Mouse (Mus musculus): ENCODE results near the gene Trappc1. TPM values are rescaled to one million over a fixed set of nuclear protein-coding genes. Genes with fewer than 3 reads are reported as not detected.
A peak's percentile ranks its signal among the peaks of the same experiment; 100 is the strongest.

Trappc1 gene
- total and polyA plus RNA-seq, 3 experiments: 10.1 to 139 (median 127) TPM

DNA sequence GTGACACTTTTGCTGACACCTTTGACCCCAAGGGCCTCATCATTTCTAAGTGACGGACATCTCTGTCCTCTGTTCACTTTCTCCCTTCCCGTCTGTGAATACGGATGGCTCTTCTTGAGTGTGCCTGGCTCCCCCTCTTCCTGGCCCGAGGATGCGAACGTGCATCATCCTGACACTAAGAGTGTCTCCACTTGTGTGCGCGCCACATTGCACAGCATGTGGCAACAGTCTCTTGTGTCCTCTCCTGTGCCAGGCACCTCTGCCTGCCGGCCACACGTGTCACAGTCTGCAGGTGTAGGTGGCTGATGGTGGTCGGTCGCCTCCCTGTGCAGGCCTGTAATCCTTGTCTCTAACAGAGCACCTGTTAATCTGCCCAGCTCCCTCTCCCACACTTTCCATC is 47.8 kb downstream of the Trappc1 start:
- Histone ChIP-seq H3K4me1 (ENCODE audit: insufficient read depth, low read depth, low read length) (peaks cover 62% of the 10 kb centered on the region), H3K9me3 (replicated peaks) (no peaks in the 10 kb centered on the region), H3K4me3 (ENCODE audit: low read depth, low read length) (peak overlapping the region; percentile 66; the same call in 1 of the 2 replicates), H3K36me3 (replicated peaks) (peaks cover 15% of the 10 kb centered on the region), H3K27me3 (ENCODE audit: insufficient read depth, low read length) (no peaks in the 10 kb centered on the region)
- ATAC-seq (ENCODE audit: extremely low read depth, insufficient number of reproducible peaks, low FRiP score, poor library complexity, severe bottlenecking): no peak
- no peak for DNase-seq (ENCODE audit: low spot score)
- TF ChIP-seq GATA2 (IDR thresholded peaks at IDR 0.05; ENCODE audit: borderline replicate concordance, low read depth, low read length) (no peak), GATA1 (IDR thresholded peaks at IDR 0.05; ENCODE audit: borderline replicate concordance, low read length) (no peak), TAL1 (conservative IDR thresholded peaks at IDR 0.05; ENCODE audit: low read depth, low read length) (no peak), CTCF (IDR thresholded peaks at IDR 0.05; ENCODE audit: low read depth, low read length) (no peak), POLR2AphosphoS5 (IDR thresholded peaks at IDR 0.05; ENCODE audit: insufficient replicate concordance, low read depth, low read length) (no peak)

DNA sequence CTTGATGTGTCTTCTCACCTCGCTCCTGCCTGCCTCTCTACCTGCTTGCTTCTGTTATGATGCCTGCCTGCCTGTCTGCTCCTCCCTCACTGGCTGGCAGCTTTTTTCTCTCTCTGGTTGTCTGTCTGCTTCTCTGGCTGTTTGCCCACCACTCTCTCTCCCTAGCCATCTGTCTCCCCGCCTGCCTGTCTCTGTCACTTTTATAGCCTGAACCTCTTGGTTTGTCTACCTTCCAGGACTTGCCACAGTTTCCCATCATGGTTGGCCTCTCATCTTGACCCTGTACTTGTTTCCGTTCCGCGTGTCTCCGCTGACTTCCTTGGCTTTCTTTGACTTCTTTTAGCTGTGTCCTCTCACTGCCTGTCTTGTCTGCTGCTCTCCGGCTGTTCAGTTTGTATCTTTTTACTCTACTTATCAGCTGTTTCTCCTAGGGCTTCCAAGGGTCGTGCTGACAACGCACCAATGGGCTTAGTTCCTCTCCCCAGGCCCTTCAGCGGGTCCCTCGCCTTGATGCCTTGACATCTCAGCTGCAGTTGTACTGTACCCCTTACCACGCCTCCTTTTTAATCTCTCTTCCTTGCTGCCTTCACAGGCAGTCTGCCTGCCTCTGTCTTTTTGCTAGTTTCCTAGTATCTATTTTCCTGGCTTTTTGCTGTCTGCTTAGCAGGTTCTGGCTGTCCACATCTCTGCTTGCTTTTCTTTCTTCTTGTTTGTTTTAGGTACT is 48.4 kb downstream of the Trappc1 start:
- ATAC-seq (ENCODE audit: extremely low read depth, insufficient number of reproducible peaks, low FRiP score, poor library complexity, severe bottlenecking): no peak
- Histone ChIP-seq H3K4me3 (ENCODE audit: low read depth, low read length) (peak overlapping the region; percentile 66; the same call in 1 of the 2 replicates), H3K4me1 (ENCODE audit: insufficient read depth, low read depth, low read length) (peaks cover 57% of the 10 kb centered on the region), H3K36me3 (replicated peaks) (peaks cover 21% of the 10 kb centered on the region), H3K27me3 (ENCODE audit: insufficient read depth, low read length) (no peaks in the 10 kb centered on the region), H3K9me3 (replicated peaks) (no peaks in the 10 kb centered on the region)
- no peak for TF ChIP-seq GATA1 (IDR thresholded peaks at IDR 0.05; ENCODE audit: borderline replicate concordance, low read length)
- TF ChIP-seq TAL1 (conservative IDR thresholded peaks at IDR 0.05; ENCODE audit: low read depth, low read length): no peak
- TF ChIP-seq POLR2AphosphoS5 (IDR thresholded peaks at IDR 0.05; ENCODE audit: insufficient replicate concordance, low read depth, low read length): no peak
- no peak for TF ChIP-seq GATA2 (IDR thresholded peaks at IDR 0.05; ENCODE audit: borderline replicate concordance, low read depth, low read length)
- TF ChIP-seq CTCF (IDR thresholded peaks at IDR 0.05; ENCODE audit: low read depth, low read length): no peak
- DNase-seq (ENCODE audit: low spot score): no peak

DNA sequence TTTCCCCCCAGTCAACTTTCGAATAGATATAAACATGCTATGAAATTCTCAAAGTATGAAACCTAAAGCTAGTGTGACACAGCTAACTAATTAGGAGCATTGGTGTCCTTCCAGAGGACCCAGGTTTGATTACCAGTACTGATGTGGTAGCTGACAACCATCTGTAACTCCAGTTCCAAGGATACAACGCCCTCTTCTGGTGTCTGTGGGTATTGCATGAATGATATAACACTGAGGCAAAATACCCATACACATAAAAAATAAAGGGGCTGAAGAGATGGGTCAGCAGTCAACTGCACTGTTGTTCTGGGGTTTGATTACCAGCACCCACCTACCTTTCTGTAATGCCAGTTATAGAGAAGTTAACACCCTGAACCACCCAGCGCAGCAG is 49.0 kb downstream of the Trappc1 start:
- Histone ChIP-seq H3K4me1 (ENCODE audit: insufficient read depth, low read depth, low read length) (peaks cover 53% of the 10 kb centered on the region), H3K27me3 (ENCODE audit: insufficient read depth, low read length) (no peaks in the 10 kb centered on the region), H3K9me3 (replicated peaks) (no peaks in the 10 kb centered on the region), H3K36me3 (replicated peaks) (peaks cover 26% of the 10 kb centered on the region), H3K4me3 (ENCODE audit: low read depth, low read length) (peak overlapping the region; percentile 69)
- no peak for TF ChIP-seq GATA2 (IDR thresholded peaks at IDR 0.05; ENCODE audit: borderline replicate concordance, low read depth, low read length)
- no peak for TF ChIP-seq POLR2AphosphoS5 (IDR thresholded peaks at IDR 0.05; ENCODE audit: insufficient replicate concordance, low read depth, low read length)
- peak; percentile 39; the same call in 1 of the 2 replicates for TF ChIP-seq CTCF (IDR thresholded peaks at IDR 0.05; ENCODE audit: low read depth, low read length)
- no peak for TF ChIP-seq TAL1 (conservative IDR thresholded peaks at IDR 0.05; ENCODE audit: low read depth, low read length)
- TF ChIP-seq GATA1 (IDR thresholded peaks at IDR 0.05; ENCODE audit: borderline replicate concordance, low read length): no peak
- ATAC-seq (ENCODE audit: extremely low read depth, insufficient number of reproducible peaks, low FRiP score, poor library complexity, severe bottlenecking) (no peak), DNase-seq (ENCODE audit: low spot score) (no peak)

DNA sequence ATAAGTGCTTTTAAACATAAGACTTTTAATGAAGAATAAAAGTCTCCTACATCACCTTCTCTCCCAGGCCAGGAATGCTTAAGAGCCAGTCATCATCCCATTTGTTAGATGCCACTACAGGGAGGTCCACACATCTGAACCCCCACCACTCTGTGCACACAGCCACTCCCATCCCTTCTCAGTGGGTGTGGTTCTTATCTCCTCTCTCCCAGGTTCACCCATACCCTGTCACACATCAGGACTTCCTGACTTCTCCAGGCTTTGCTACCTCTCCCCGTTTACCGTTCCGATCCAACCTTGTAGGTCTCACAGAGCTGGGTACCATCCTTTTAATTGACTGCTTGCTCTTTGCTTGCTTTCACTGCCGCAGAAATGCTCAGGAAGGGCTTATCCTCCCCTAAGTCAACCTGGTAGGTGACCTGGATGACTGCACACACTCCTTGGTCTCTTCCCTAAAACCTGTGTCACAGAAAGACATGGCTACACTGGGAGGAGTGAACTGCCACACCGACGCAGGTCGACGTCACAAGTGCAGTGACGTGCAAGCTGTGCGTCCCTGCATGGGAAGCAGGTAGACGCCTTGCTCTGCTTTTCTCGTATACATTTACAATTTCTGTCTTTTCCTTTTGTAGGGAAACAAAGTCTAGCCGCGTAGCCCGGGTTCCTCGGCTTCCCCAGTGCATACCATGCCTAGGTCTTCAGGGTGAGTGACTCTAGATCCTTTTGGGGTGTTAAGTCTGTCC is 49.6 kb downstream of the Trappc1 start:
- H3K4me1 ChIP-seq (ENCODE audit: insufficient read depth, low read depth, low read length): peaks cover 48% of the 10 kb centered on the region
- peak; percentile 40 for DNase-seq (ENCODE audit: low spot score)
- H3K36me3 ChIP-seq (replicated peaks): peaks cover 30% of the 10 kb centered on the region
- H3K4me3 ChIP-seq (ENCODE audit: low read depth, low read length): peak overlapping the region; percentile 69
- H3K9me3 ChIP-seq (replicated peaks): no peaks in the 10 kb centered on the region
- no peaks in the 10 kb centered on the region for H3K27me3 ChIP-seq (ENCODE audit: insufficient read depth, low read length)
- peak; percentile 47 for ATAC-seq (ENCODE audit: extremely low read depth, insufficient number of reproducible peaks, low FRiP score, poor library complexity, severe bottlenecking)
- TF ChIP-seq GATA1 (IDR thresholded peaks at IDR 0.05; ENCODE audit: borderline replicate concordance, low read length) (no peak), GATA2 (IDR thresholded peaks at IDR 0.05; ENCODE audit: borderline replicate concordance, low read depth, low read length) (no peak), TAL1 (conservative IDR thresholded peaks at IDR 0.05; ENCODE audit: low read depth, low read length) (peak; percentile 36; the same call in 1 of the 2 replicates)

Other genes starting within 250 kb of the Trappc1 start
- 98.4 and 104 TPM in 2 replicates for gene Vamp2, start 235.5 kb upstream of the Trappc1 start, total RNA-seq (2014; fragmentation: Nextera tagmentation)
- gene Vamp2, start 235.5 kb upstream of the Trappc1 start, total RNA-seq (2017): 4.4 and 5.8 TPM in 2 replicates
- gene Vamp2, start 235.5 kb upstream of the Trappc1 start, polyA plus RNA-seq (2012): 31.8 and 32.8 TPM in 2 replicates
- 55.2 and 55.5 TPM in 2 replicates for gene Per1, start 228.8 kb upstream of the Trappc1 start, total RNA-seq (2014; fragmentation: Nextera tagmentation)
- gene Per1, start 228.8 kb upstream of the Trappc1 start, total RNA-seq (2017): 8.9 TPM in 2 replicates
- gene Per1, start 228.8 kb upstream of the Trappc1 start, polyA plus RNA-seq (2012): 40.6 TPM in 2 replicates
- 0.53 TPM in 1 of 2 replicates, not detected in the other for gene Hes7, start 203.6 kb upstream of the Trappc1 start, total RNA-seq (2014; fragmentation: Nextera tagmentation)
- gene Hes7, start 203.6 kb upstream of the Trappc1 start, total RNA-seq (2017): 0.22 TPM in 1 of 2 replicates, not detected in the other
- 1.2 and 2.0 TPM in 2 replicates for gene Hes7, start 203.6 kb upstream of the Trappc1 start, polyA plus RNA-seq (2012)
- gene 9130213A22Rik, start 201.4 kb upstream of the Trappc1 start, total RNA-seq (2014; fragmentation: Nextera tagmentation): 1.4 TPM in 2 replicates
- 0.17 and 0.82 TPM in 2 replicates for gene 9130213A22Rik, start 201.4 kb upstream of the Trappc1 start, total RNA-seq (2017)
- gene 9130213A22Rik, start 201.4 kb upstream of the Trappc1 start, polyA plus RNA-seq (2012): 0.10 and 0.25 TPM in 2 replicates
- 1.3 TPM in 1 of 2 replicates, not detected in the other for gene Aloxe3, start 198.1 kb upstream of the Trappc1 start, total RNA-seq (2014; fragmentation: Nextera tagmentation)
- 0.16 TPM in 1 of 2 replicates, not detected in the other for gene Aloxe3, start 198.1 kb upstream of the Trappc1 start, total RNA-seq (2017)
- 0.01 TPM in 1 of 2 replicates, not detected in the other for gene Aloxe3, start 198.1 kb upstream of the Trappc1 start, polyA plus RNA-seq (2012)
- not detected in 2 replicates for gene Alox12b, start 167.0 kb upstream of the Trappc1 start, total RNA-seq (2014; fragmentation: Nextera tagmentation)
- not detected in 2 replicates for gene Alox12b, start 167.0 kb upstream of the Trappc1 start, total RNA-seq (2017)
- not detected in 2 replicates for gene Alox12b, start 167.0 kb upstream of the Trappc1 start, polyA plus RNA-seq (2012)
- gene Alox8, start 126.1 kb upstream of the Trappc1 start, total RNA-seq (2014; fragmentation: Nextera tagmentation): not detected in 2 replicates
- gene Alox8, start 126.1 kb upstream of the Trappc1 start, total RNA-seq (2017): 0.06 and 0.49 TPM in 2 replicates
- gene Alox8, start 126.1 kb upstream of the Trappc1 start, polyA plus RNA-seq (2012): not detected in 2 replicates
- gene Gucy2e, start 86.9 kb upstream of the Trappc1 start, total RNA-seq (2014; fragmentation: Nextera tagmentation): not detected in 2 replicates
- gene Gucy2e, start 86.9 kb upstream of the Trappc1 start, total RNA-seq (2017): 0.05 and 0.06 TPM in 2 replicates
- not detected in 2 replicates for gene Gucy2e, start 86.9 kb upstream of the Trappc1 start, polyA plus RNA-seq (2012)
- gene Cntrob, start 205 bp upstream of the Trappc1 start, total RNA-seq (2014; fragmentation: Nextera tagmentation): 30.3 and 42.0 TPM in 2 replicates
- gene Cntrob, start 205 bp upstream of the Trappc1 start, total RNA-seq (2017): 19.2 and 26.0 TPM in 2 replicates
- 30.8 and 35.4 TPM in 2 replicates for gene Cntrob, start 205 bp upstream of the Trappc1 start, polyA plus RNA-seq (2012)
- 0.58 and 1.2 TPM in 2 replicates for gene Kcnab3, start 2.3 kb downstream of the Trappc1 start, total RNA-seq (2014; fragmentation: Nextera tagmentation)
- gene Kcnab3, start 2.3 kb downstream of the Trappc1 start, total RNA-seq (2017): 0.60 and 0.64 TPM in 2 replicates
- gene Kcnab3, start 2.3 kb downstream of the Trappc1 start, polyA plus RNA-seq (2012): 0.27 and 0.33 TPM in 2 replicates
- not detected in 2 replicates for gene Rnf227, start 16.5 kb downstream of the Trappc1 start, total RNA-seq (2014; fragmentation: Nextera tagmentation)
- gene Rnf227, start 16.5 kb downstream of the Trappc1 start, total RNA-seq (2017): 0.06 and 0.11 TPM in 2 replicates
- not detected in 2 replicates for gene Rnf227, start 16.5 kb downstream of the Trappc1 start, polyA plus RNA-seq (2012)
- 120 TPM in 2 replicates for gene Chd3, start 45.4 kb downstream of the Trappc1 start, total RNA-seq (2014; fragmentation: Nextera tagmentation)
- gene Chd3, start 45.4 kb downstream of the Trappc1 start, total RNA-seq (2017): 55.6 and 71.0 TPM in 2 replicates
- gene Chd3, start 45.4 kb downstream of the Trappc1 start, polyA plus RNA-seq (2012): 183 and 212 TPM in 2 replicates
- gene Naa38, start 71.5 kb downstream of the Trappc1 start, total RNA-seq (2014; fragmentation: Nextera tagmentation): 96.2 and 98.4 TPM in 2 replicates
- 171 and 204 TPM in 2 replicates for gene Naa38, start 71.5 kb downstream of the Trappc1 start, total RNA-seq (2017)
- gene Naa38, start 71.5 kb downstream of the Trappc1 start, polyA plus RNA-seq (2012): 104 and 107 TPM in 2 replicates
- gene Cyb5d1, start 71.7 kb downstream of the Trappc1 start, total RNA-seq (2014; fragmentation: Nextera tagmentation): 24.0 and 26.0 TPM in 2 replicates
- 36.0 and 41.5 TPM in 2 replicates for gene Cyb5d1, start 71.7 kb downstream of the Trappc1 start, total RNA-seq (2017)
- gene Cyb5d1, start 71.7 kb downstream of the Trappc1 start, polyA plus RNA-seq (2012): 3.5 and 9.1 TPM in 2 replicates
- gene Tmem88, start 74.3 kb downstream of the Trappc1 start, total RNA-seq (2014; fragmentation: Nextera tagmentation): 2.6 TPM in 2 replicates
- 0.93 and 1.2 TPM in 2 replicates for gene Tmem88, start 74.3 kb downstream of the Trappc1 start, total RNA-seq (2017)
- 2.2 and 3.0 TPM in 2 replicates for gene Tmem88, start 74.3 kb downstream of the Trappc1 start, polyA plus RNA-seq (2012)
- 145 and 185 TPM in 2 replicates for gene Kdm6b, start 89.7 kb downstream of the Trappc1 start, total RNA-seq (2014; fragmentation: Nextera tagmentation)
- gene Kdm6b, start 89.7 kb downstream of the Trappc1 start, total RNA-seq (2017): 3.9 and 4.8 TPM in 2 replicates
- 104 and 111 TPM in 2 replicates for gene Kdm6b, start 89.7 kb downstream of the Trappc1 start, polyA plus RNA-seq (2012)
- 0.73 and 1.1 TPM in 2 replicates for gene Dnah2, start 225.1 kb downstream of the Trappc1 start, total RNA-seq (2014; fragmentation: Nextera tagmentation)
- gene Dnah2, start 225.1 kb downstream of the Trappc1 start, total RNA-seq (2017): 2.6 and 3.2 TPM in 2 replicates
- 0.06 and 0.13 TPM in 2 replicates for gene Dnah2, start 225.1 kb downstream of the Trappc1 start, polyA plus RNA-seq (2012)
- gene Efnb3, start 236.2 kb downstream of the Trappc1 start, total RNA-seq (2014; fragmentation: Nextera tagmentation): 0.29 and 0.68 TPM in 2 replicates
- 0.27 and 0.29 TPM in 2 replicates for gene Efnb3, start 236.2 kb downstream of the Trappc1 start, total RNA-seq (2017)
- 0.36 and 0.56 TPM in 2 replicates for gene Efnb3, start 236.2 kb downstream of the Trappc1 start, polyA plus RNA-seq (2012)

Measured in G1E (cell line).